Mouse (Mus musculus) spleen, adult 2 months (tissue): Measurements from ENCODE around the gene Irx5.

Experiments used
- CTCF ChIP-seq: fragments of 200-500 bp; IDR thresholded peaks from 2 replicates; pipeline ENCODE4 v1.5.1; 2011; ENCODE audit warnings: mild to moderate bottlenecking, inconsistent platforms; ENCODE audit not compliant: insufficient read depth, insufficient read length, insufficient replicate concordance; ENCODE audit errors: extremely low read depth
- POLR2A ChIP-seq: fragments of 200-500 bp; IDR thresholded peaks from 2 replicates; pipeline ENCODE4 v1.6.1; 2011; ENCODE audit warnings: low read depth, low read length, inconsistent platforms

- TF ChIP-seq POLR2A (no peak), CTCF (no peak)
Observed at GRCm38 (mm10) chr8:92313707-92314106, 43.7 kb upstream of the Irx5 start.
